Mouse (Mus musculus): ENCODE measurements around the gene Il5ra.

- TF ChIP-seq CTCF (IDR thresholded peaks at IDR 0.05; ENCODE audit: extremely low read depth, insufficient read depth, insufficient read length, insufficient replicate concordance) (no peak), POLR2A (IDR thresholded peaks at IDR 0.05; ENCODE audit: low read depth, low read length) (no peak)
Observed at GRCm38 (mm10) chr6:106729682-106730314, 19.0 kb downstream of the Il5ra start.

Measured in spleen, adult 2 months (tissue).